Mouse (Mus musculus): Measurements from ENCODE around the gene St6gal1.

St6gal1 gene

GRCm38 (mm10) chr16:23251445-23251773 lies 26.9 kb downstream of the St6gal1 start:
- DNase-seq (ENCODE audit: low spot score), result no peak

GRCm38 (mm10) chr16:23253620-23254019 lies 29.1 kb downstream of the St6gal1 start:
- DNase-seq (ENCODE audit: low spot score), result no peak

GRCm38 (mm10) chr16:23254062-23254461 lies 29.5 kb downstream of the St6gal1 start:
- no peak for DNase-seq (ENCODE audit: low spot score)

GRCm38 (mm10) chr16:23256638-23257037 lies 32.1 kb downstream of the St6gal1 start:
- DNase-seq (ENCODE audit: low spot score), result no peak

- DNase-seq (ENCODE audit: low spot score), result no peak
Measured at GRCm38 (mm10) chr16:23258429-23258822, 33.9 kb downstream of the St6gal1 start.

- no peak for DNase-seq (ENCODE audit: low spot score)
Measured at GRCm38 (mm10) chr16:23258823-23259457, 34.4 kb downstream of the St6gal1 start.

GRCm38 (mm10) chr16:23259580-23259979 lies 35.0 kb downstream of the St6gal1 start:
- DNase-seq (ENCODE audit: low spot score), result no peak

GRCm38 (mm10) chr16:23262131-23262768 lies 37.7 kb downstream of the St6gal1 start:
- no peak for DNase-seq (ENCODE audit: low spot score)

- DNase-seq (ENCODE audit: low spot score), result no peak
Measured at GRCm38 (mm10) chr16:23262846-23263245, 38.3 kb downstream of the St6gal1 start.

- no peak for DNase-seq (ENCODE audit: low spot score)
Measured at GRCm38 (mm10) chr16:23264999-23265398, 40.5 kb downstream of the St6gal1 start.

GRCm38 (mm10) chr16:23265481-23265880 lies 40.9 kb downstream of the St6gal1 start:
- DNase-seq (ENCODE audit: low spot score), result no peak

- no peak for DNase-seq (ENCODE audit: low spot score)
Measured at GRCm38 (mm10) chr16:23266293-23266692, 41.8 kb downstream of the St6gal1 start.

- no peak for DNase-seq (ENCODE audit: low spot score)
Measured at GRCm38 (mm10) chr16:23266896-23267295, 42.4 kb downstream of the St6gal1 start.

GRCm38 (mm10) chr16:23268231-23268630 lies 43.7 kb downstream of the St6gal1 start:
- DNase-seq (ENCODE audit: low spot score), result no peak

- DNase-seq (ENCODE audit: low spot score), result peak; percentile 48
Measured at GRCm38 (mm10) chr16:23269056-23269983, 44.8 kb downstream of the St6gal1 start.

- DNase-seq (ENCODE audit: low spot score), result no peak
Measured at GRCm38 (mm10) chr16:23269984-23270912, 45.7 kb downstream of the St6gal1 start.

GRCm38 (mm10) chr16:23270913-23271253 lies 46.3 kb downstream of the St6gal1 start:
- no peak for DNase-seq (ENCODE audit: low spot score)

GRCm38 (mm10) chr16:23271746-23272520 lies 47.4 kb downstream of the St6gal1 start:
- peak; percentile 46 for DNase-seq (ENCODE audit: low spot score)

GRCm38 (mm10) chr16:23272521-23273230 lies 48.1 kb downstream of the St6gal1 start:
- no peak for DNase-seq (ENCODE audit: low spot score)

GRCm38 (mm10) chr16:23274005-23274404 lies 49.5 kb downstream of the St6gal1 start:
- DNase-seq (ENCODE audit: low spot score), result no peak
